Mouse (Mus musculus) G1E (cell line): ENCODE measurements around the gene Scml4.

Experiments
- CTCF ChIP-seq: IDR thresholded peaks from 2 replicates; pipeline ENCODE4 v1.5.1; 2012; ENCODE audit warnings: low read depth, low read length, inconsistent platforms, mixed read lengths
- GATA1 ChIP-seq: IDR thresholded peaks from 2 replicates; pipeline ENCODE4 v1.6.1; 2012; ENCODE audit warnings: borderline replicate concordance, low read length, inconsistent platforms, mixed read lengths
- GATA2 ChIP-seq: IDR thresholded peaks from 2 replicates; pipeline ENCODE4 v1.6.1; 2012; ENCODE audit warnings: low read depth, low read length, inconsistent platforms, borderline replicate concordance
- POLR2AphosphoS5 ChIP-seq: IDR thresholded peaks from 2 replicates; pipeline ENCODE4 v1.6.1; 2012; ENCODE audit warnings: low read depth, low read length, inconsistent platforms; ENCODE audit not compliant: insufficient replicate concordance

GRCm38 (mm10) chr10:42849081-42849400 lies 11.1 kb upstream of the Scml4 start:
- TF ChIP-seq GATA1 (no peak), CTCF (no peak), POLR2AphosphoS5 (no peak), GATA2 (no peak)
